Comparison of ENCODE assay signal across 17 mouse cellular contexts in genomic region chr12:32885041-32885440, GRCm38 (mm10).
DNase-seq lines count a peak whose midpoint lies in the region; ATAC-seq and TF ChIP-seq lines count a peak whose summit lies in the region.
"Had no signal": no experiment of that assay in that cellular context is flagged by ENCODE, and none has a peak within 500 bp of the region (broad histone marks: within the 10 kb centered on the region; RNA-seq: fewer than 3 reads in every experiment).

No protein-coding gene starts in this region.

- no peak for DNase-seq in gastrocnemius, adult 2 months
- DNase-seq in gastrocnemius, postnatal 25 days, result no peak
- peak; percentile 27 for DNase-seq in heart, adult 8-10 months (ENCODE audit: low spot score)
- no peak for DNase-seq in heart, postnatal 36 days
- DNase-seq in lung, postnatal 0 days (ENCODE audit: low spot score), result no peak
- no peak for DNase-seq in lung, postnatal 10 days
- no peak for DNase-seq in limb, embryonic 10.5 days (ENCODE audit: low spot score)
- DNase-seq in kidney, postnatal 14 days, result no peak
- DNase-seq: B cell, adult 2 months; kidney, adult 11 months had no signal

- intact Hi-C loops in gastrocnemius, adult 2 months (cut with DNase I), result no loop called here
- intact Hi-C loops in heart, postnatal 36 days (cut with DNase I), result no loop called here

- H3K36me3 ChIP-seq in lung, postnatal 0 days (ENCODE audit: insufficient read depth, low read length), result no peaks in the 10 kb centered on the region
- no peaks in the 10 kb centered on the region for H3K36me3 ChIP-seq in limb, embryonic 10.5 days
- H3K36me3 ChIP-seq: embryonic facial prominence, embryonic 13.5 days; forebrain, embryonic 12.5 days; G1E; hindbrain, embryonic 13.5 days had no signal

- H3K4me2 ChIP-seq in lung, postnatal 0 days (replicated peaks; ENCODE audit: low read depth, low read length), result no peak overlapping the region
- H3K4me2 ChIP-seq: embryonic facial prominence, embryonic 13.5 days; forebrain, embryonic 12.5 days; hindbrain, embryonic 13.5 days had no signal

- no peaks in the 10 kb centered on the region for H3K27me3 ChIP-seq in lung, postnatal 0 days (replicated peaks; ENCODE audit: insufficient read depth, low read length)
- H3K27me3 ChIP-seq in limb, embryonic 10.5 days (ENCODE audit: low read depth, poor library complexity, severe bottlenecking), result no peaks in the 10 kb centered on the region
- H3K27me3 ChIP-seq: embryonic facial prominence, embryonic 13.5 days; forebrain, embryonic 12.5 days; hindbrain, embryonic 13.5 days had no signal

- peak overlapping the region; percentile 87 for H3K27ac ChIP-seq in gastrocnemius, adult 2 months
- no peak overlapping the region for H3K27ac ChIP-seq in lung, postnatal 0 days (ENCODE audit: low read length)
- 0 out of 2 replicates have a peak overlapping the region, but pooled peaks have one; percentile 14 for H3K27ac ChIP-seq in limb, embryonic 10.5 days
- H3K27ac ChIP-seq: embryonic facial prominence, embryonic 13.5 days; forebrain, embryonic 12.5 days; hindbrain, embryonic 13.5 days; hindbrain, postnatal 0 days had no signal

- 0 out of 2 replicates have a peak, but pooled peaks have one; percentile 12 for ATAC-seq in lung, postnatal 0 days
- ATAC-seq: CD4-positive, CD25-positive, alpha-beta regulatory T cell, adult 4 months; forebrain, embryonic 16.5 days; hindbrain, postnatal 0 days had no signal

- no peak overlapping the region for H3K4me3 ChIP-seq in gastrocnemius, adult 2 months
- H3K4me3 ChIP-seq in lung, postnatal 0 days (ENCODE audit: low read depth, low read length), result no peak overlapping the region
- H3K4me3 ChIP-seq in limb, embryonic 10.5 days, result no peak overlapping the region
- H3K4me3 ChIP-seq: embryonic facial prominence, embryonic 13.5 days; forebrain, embryonic 12.5 days; hindbrain, embryonic 13.5 days had no signal

- H3K4me1 ChIP-seq in lung, postnatal 0 days (ENCODE audit: insufficient read depth, low read depth, low read length), result no peaks in the 10 kb centered on the region
- no peaks in the 10 kb centered on the region for H3K4me1 ChIP-seq in limb, embryonic 10.5 days
- H3K4me1 ChIP-seq: embryonic facial prominence, embryonic 13.5 days; forebrain, embryonic 12.5 days; hindbrain, embryonic 13.5 days had no signal

- H3K9ac ChIP-seq in lung, postnatal 0 days (replicated peaks; ENCODE audit: low read depth), result no peak overlapping the region
- H3K9ac ChIP-seq: embryonic facial prominence, embryonic 13.5 days; forebrain, embryonic 12.5 days; hindbrain, embryonic 13.5 days had no signal

- TF ChIP-seq CTCF in gastrocnemius, adult 2 months (IDR thresholded peaks at IDR 0.05), result no peak
- no peak for TF ChIP-seq CTCF in lung, postnatal 0 days (IDR thresholded peaks at IDR 0.05)

- TF ChIP-seq EP300 in lung, postnatal 0 days (IDR thresholded peaks at IDR 0.05), result no peak

- WGBS in lung, postnatal 0 days, result 28% methylated on average over 2 of the region's 2 CpGs
- WGBS in limb, embryonic 10.5 days, result 67% methylated on average over 2 of the region's 2 CpGs

- H3K9me3 ChIP-seq in lung, postnatal 0 days (ENCODE audit: low read length), result no peaks in the 10 kb centered on the region
- H3K9me3 ChIP-seq in limb, embryonic 10.5 days (replicated peaks), result no peaks in the 10 kb centered on the region
- H3K9me3 ChIP-seq: embryonic facial prominence, embryonic 13.5 days; forebrain, embryonic 12.5 days; G1E; hindbrain, embryonic 13.5 days had no signal
